Mouse (Mus musculus) erythroblast, embryonic 14.5 days (primary cell): Measurements from ENCODE around the gene Gpbar1. TPM values are rescaled to one million over a fixed set of nuclear protein-coding genes. Genes with fewer than 3 reads are reported as not detected.

Source experiments
- H3K27me3 ChIP-seq: 2 replicates; pipeline ENCODE4 v1.6.1; 2012; ENCODE audit warnings: inconsistent platforms; ENCODE audit not compliant: control insufficient read depth
- H3K36me3 ChIP-seq: 2 replicates; pipeline ENCODE4 v1.6.1; 2012; ENCODE audit warnings: mild to moderate bottlenecking, inconsistent platforms; ENCODE audit not compliant: control insufficient read depth
- H3K4me1 ChIP-seq: 2 replicates; pipeline ENCODE4 v1.6.1; 2012; ENCODE audit warnings: inconsistent platforms; ENCODE audit not compliant: control insufficient read depth
- H3K4me3 ChIP-seq: replicated peaks from 2 replicates; pipeline ENCODE3; 2012; ENCODE audit warnings: moderate library complexity, mild to moderate bottlenecking, inconsistent platforms
- H3K9me3 ChIP-seq: 2 replicates; pipeline ENCODE4 v1.6.1; 2012; ENCODE audit warnings: low read length, inconsistent platforms, mixed read lengths; ENCODE audit not compliant: control insufficient read depth
- GATA1 ChIP-seq: IDR thresholded peaks from 2 replicates; pipeline ENCODE4 v1.6.1; 2012; ENCODE audit warnings: low read length, inconsistent platforms, mixed read lengths
- TAL1 ChIP-seq: IDR thresholded peaks from 3 replicates; pipeline ENCODE4 v1.6.1; 2012; ENCODE audit warnings: low read length, inconsistent platforms, mixed read lengths
- polyA plus RNA-seq: library from polyadenylated mRNA; stranded (reverse); fragments of >175 nt; gene quantifications from 2 replicates; pipeline ENCODE4 v1.2.3, GENCODE M21; 2012

Gene Gpbar1
- polyA plus RNA-seq, 1 experiment = not detected

GRCm38 (mm10) chr1:74268750-74269149, 9.6 kb upstream of the Gpbar1 start:
- Histone ChIP-seq H3K9me3 (no peaks in the 10 kb centered on the region), H3K4me3 (no peak overlapping the region), H3K36me3 (peaks cover 53% of the 10 kb centered on the region), H3K27me3 (no peaks in the 10 kb centered on the region), H3K4me1 (peaks cover 6% of the 10 kb centered on the region)
- TF ChIP-seq TAL1 = no peak
- no peak for TF ChIP-seq GATA1

- H3K36me3 ChIP-seq = peaks cover 24% of the 10 kb centered on the region
- no peak for TF ChIP-seq GATA1
- no peak for TF ChIP-seq TAL1
- H3K9me3 ChIP-seq = no peaks in the 10 kb centered on the region
- H3K4me1 ChIP-seq = peaks cover 6% of the 10 kb centered on the region
- H3K4me3 ChIP-seq = no peak overlapping the region
- peaks cover 19% of the 10 kb centered on the region for H3K27me3 ChIP-seq
Measured at GRCm38 (mm10) chr1:74271659-74272058, 6.7 kb upstream of the Gpbar1 start.

GRCm38 (mm10) chr1:74275015-74275414, 3.3 kb upstream of the Gpbar1 start:
- no peak overlapping the region for H3K4me3 ChIP-seq
- peaks cover 11% of the 10 kb centered on the region for H3K36me3 ChIP-seq
- peaks cover 4% of the 10 kb centered on the region for H3K4me1 ChIP-seq
- peaks cover 24% of the 10 kb centered on the region for H3K27me3 ChIP-seq
- H3K9me3 ChIP-seq = no peaks in the 10 kb centered on the region
- TF ChIP-seq TAL1 (no peak), GATA1 (no peak)

- H3K4me1 ChIP-seq = peaks cover 4% of the 10 kb centered on the region
- H3K4me3 ChIP-seq = no peak overlapping the region
- H3K9me3 ChIP-seq = no peaks in the 10 kb centered on the region
- H3K27me3 ChIP-seq = peaks cover 24% of the 10 kb centered on the region
- TF ChIP-seq TAL1 (no peak), GATA1 (no peak)
- H3K36me3 ChIP-seq = peaks cover 31% of the 10 kb centered on the region
Measured at GRCm38 (mm10) chr1:74277041-74277440, 1.3 kb upstream of the Gpbar1 start.

GRCm38 (mm10) chr1:74277883-74278537, 340 bp upstream of the Gpbar1 start:
- TF ChIP-seq GATA1 (no peak), TAL1 (no peak)
- H3K36me3 ChIP-seq = peaks cover 41% of the 10 kb centered on the region
- H3K4me3 ChIP-seq = no peak overlapping the region
- peaks cover 8% of the 10 kb centered on the region for H3K4me1 ChIP-seq
- no peaks in the 10 kb centered on the region for H3K9me3 ChIP-seq
- peaks cover 24% of the 10 kb centered on the region for H3K27me3 ChIP-seq

GRCm38 (mm10) chr1:74278988-74279387, 638 bp downstream of the Gpbar1 start:
- TF ChIP-seq GATA1 (no peak), TAL1 (no peak)
- Histone ChIP-seq H3K9me3 (no peaks in the 10 kb centered on the region), H3K4me1 (peaks cover 16% of the 10 kb centered on the region), H3K36me3 (peaks cover 44% of the 10 kb centered on the region), H3K4me3 (no peak overlapping the region), H3K27me3 (peaks cover 24% of the 10 kb centered on the region)

DNA sequence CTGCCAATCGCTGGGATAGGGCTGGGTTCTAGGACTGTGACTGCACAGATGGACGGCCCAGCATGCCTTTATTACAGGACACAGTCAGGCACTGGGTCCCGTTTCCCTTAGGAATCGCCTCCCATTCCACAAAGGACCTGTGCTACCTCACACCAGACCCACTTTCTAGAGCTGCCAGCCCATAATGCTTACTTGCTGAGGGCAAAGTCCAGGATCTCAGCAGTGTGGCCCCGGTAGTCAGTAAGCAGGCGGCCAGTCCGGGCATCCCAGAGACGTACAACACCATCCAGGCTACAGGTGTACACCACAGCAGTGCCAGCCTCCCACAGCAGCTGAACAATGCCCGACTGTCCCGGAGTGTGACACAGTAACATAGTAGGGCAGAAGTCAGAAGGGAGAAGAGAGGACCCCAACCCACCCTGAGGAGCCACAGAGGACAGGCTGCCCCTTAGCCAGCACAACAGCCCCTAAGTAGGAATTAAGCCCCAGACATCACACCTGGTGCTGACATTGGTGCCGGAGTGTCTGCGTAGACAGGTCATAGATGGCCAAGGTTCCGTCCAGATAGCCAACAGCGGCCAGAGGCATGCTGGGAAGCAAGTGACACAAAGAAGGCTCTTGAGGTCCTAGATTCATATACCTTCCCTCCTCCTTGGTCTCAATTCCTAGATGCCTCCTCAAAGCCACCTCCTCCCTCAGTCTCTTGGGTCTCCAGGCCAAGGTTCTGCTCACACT, 2.4 kb downstream of the Gpbar1 start:
- H3K9me3 ChIP-seq = no peaks in the 10 kb centered on the region
- H3K4me3 ChIP-seq = no peak overlapping the region
- H3K36me3 ChIP-seq = peaks cover 44% of the 10 kb centered on the region
- no peak for TF ChIP-seq GATA1
- no peak for TF ChIP-seq TAL1
- H3K4me1 ChIP-seq = peaks cover 26% of the 10 kb centered on the region
- peaks cover 9% of the 10 kb centered on the region for H3K27me3 ChIP-seq

- Histone ChIP-seq H3K27me3 (peaks cover 5% of the 10 kb centered on the region), H3K4me3 (no peak overlapping the region), H3K9me3 (no peaks in the 10 kb centered on the region), H3K4me1 (peaks cover 32% of the 10 kb centered on the region), H3K36me3 (peaks cover 44% of the 10 kb centered on the region)
- TF ChIP-seq GATA1 (no peak), TAL1 (no peak)
Measured at GRCm38 (mm10) chr1:74281372-74281771, 3.0 kb downstream of the Gpbar1 start.

GRCm38 (mm10) chr1:74281886-74282285, 3.5 kb downstream of the Gpbar1 start:
- H3K9me3 ChIP-seq = no peaks in the 10 kb centered on the region
- TF ChIP-seq GATA1 (no peak), TAL1 (no peak)
- H3K4me3 ChIP-seq = no peak overlapping the region
- peaks cover 38% of the 10 kb centered on the region for H3K4me1 ChIP-seq
- H3K27me3 ChIP-seq = peaks cover 4% of the 10 kb centered on the region
- H3K36me3 ChIP-seq = peaks cover 48% of the 10 kb centered on the region
